Mouse (Mus musculus): ENCODE data around the gene Snap25. TPM values are rescaled to one million over a fixed set of nuclear protein-coding genes. Genes with fewer than 3 reads are reported as not detected.

The Snap25 gene
- total and polyA plus RNA-seq, 3 experiments, result 0.11 TPM; not detected in 2

DNA sequence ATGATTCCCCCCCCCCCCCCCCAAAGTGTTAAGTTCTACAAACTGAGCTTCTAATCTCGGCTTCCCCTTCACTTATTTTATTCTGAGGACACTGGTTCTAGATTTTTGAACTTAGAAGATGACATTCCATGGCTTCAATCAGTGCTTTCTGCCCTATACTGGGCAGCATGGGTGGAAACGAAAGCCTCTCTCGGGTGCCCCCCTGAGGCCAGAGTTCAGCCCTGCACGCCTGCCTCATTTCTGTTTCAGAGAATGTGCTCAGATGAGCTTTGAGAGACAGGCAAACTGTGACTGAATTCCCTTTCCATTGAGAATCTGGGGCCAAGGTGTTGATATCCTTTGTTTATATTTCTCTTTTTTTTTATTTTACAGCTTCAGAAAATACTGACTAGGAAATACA, 7.0 kb downstream of the Snap25 start:
- ATAC-seq (ENCODE audit: extremely low read depth, insufficient number of reproducible peaks, low FRiP score, poor library complexity, severe bottlenecking), result no peak
- TF ChIP-seq POLR2AphosphoS5 (IDR thresholded peaks at IDR 0.05; ENCODE audit: insufficient replicate concordance, low read depth, low read length) (no peak), GATA2 (IDR thresholded peaks at IDR 0.05; ENCODE audit: borderline replicate concordance, low read depth, low read length) (no peak), TAL1 (conservative IDR thresholded peaks at IDR 0.05; ENCODE audit: low read depth, low read length) (no peak), GATA1 (IDR thresholded peaks at IDR 0.05; ENCODE audit: borderline replicate concordance, low read length) (no peak), CTCF (IDR thresholded peaks at IDR 0.05; ENCODE audit: low read depth, low read length) (no peak)
- DNase-seq (ENCODE audit: low spot score), result no peak
- Histone ChIP-seq H3K4me1 (ENCODE audit: insufficient read depth, low read depth, low read length) (no peaks in the 10 kb centered on the region), H3K36me3 (replicated peaks) (no peaks in the 10 kb centered on the region), H3K4me3 (ENCODE audit: low read depth, low read length) (no peak overlapping the region), H3K27me3 (ENCODE audit: insufficient read depth, low read length) (no peaks in the 10 kb centered on the region), H3K9me3 (replicated peaks) (peaks cover 5% of the 10 kb centered on the region)

DNA sequence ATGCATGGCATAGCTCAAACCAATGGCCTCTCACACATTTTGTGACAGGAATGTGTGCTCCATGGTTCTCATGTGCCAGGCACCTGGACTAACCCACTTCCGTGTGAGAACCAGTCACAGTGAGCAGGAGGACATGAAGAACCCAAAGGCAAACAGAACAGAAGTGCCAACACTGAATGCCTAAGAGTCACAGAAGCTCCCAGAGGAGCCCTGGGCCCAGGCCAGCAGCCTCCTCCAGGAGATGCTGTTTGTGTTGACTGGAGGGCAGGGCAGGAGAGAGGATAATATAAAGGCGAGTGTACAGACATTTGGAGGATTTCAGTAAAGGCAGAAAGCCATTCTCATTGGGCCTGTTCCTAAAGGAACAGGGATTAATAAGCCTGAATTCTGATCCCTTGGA, 25.0 kb downstream of the Snap25 start:
- Histone ChIP-seq H3K4me3 (ENCODE audit: low read depth, low read length) (no peak overlapping the region), H3K4me1 (ENCODE audit: insufficient read depth, low read depth, low read length) (no peaks in the 10 kb centered on the region), H3K9me3 (replicated peaks) (peaks cover 9% of the 10 kb centered on the region), H3K27me3 (ENCODE audit: insufficient read depth, low read length) (no peaks in the 10 kb centered on the region), H3K36me3 (replicated peaks) (no peaks in the 10 kb centered on the region)
- DNase-seq (ENCODE audit: low spot score) (no peak), ATAC-seq (ENCODE audit: extremely low read depth, insufficient number of reproducible peaks, low FRiP score, poor library complexity, severe bottlenecking) (no peak)
- no peak for TF ChIP-seq GATA2 (IDR thresholded peaks at IDR 0.05; ENCODE audit: borderline replicate concordance, low read depth, low read length)
- no peak for TF ChIP-seq POLR2AphosphoS5 (IDR thresholded peaks at IDR 0.05; ENCODE audit: insufficient replicate concordance, low read depth, low read length)
- TF ChIP-seq TAL1 (conservative IDR thresholded peaks at IDR 0.05; ENCODE audit: low read depth, low read length), result no peak
- no peak for TF ChIP-seq CTCF (IDR thresholded peaks at IDR 0.05; ENCODE audit: low read depth, low read length)
- TF ChIP-seq GATA1 (IDR thresholded peaks at IDR 0.05; ENCODE audit: borderline replicate concordance, low read length), result no peak

GRCm38 (mm10) chr2:136742230-136742629, 29.0 kb downstream of the Snap25 start:
- H3K4me3 ChIP-seq (ENCODE audit: low read depth, low read length), result no peak overlapping the region
- no peak for ATAC-seq (ENCODE audit: extremely low read depth, insufficient number of reproducible peaks, low FRiP score, poor library complexity, severe bottlenecking)

DNA sequence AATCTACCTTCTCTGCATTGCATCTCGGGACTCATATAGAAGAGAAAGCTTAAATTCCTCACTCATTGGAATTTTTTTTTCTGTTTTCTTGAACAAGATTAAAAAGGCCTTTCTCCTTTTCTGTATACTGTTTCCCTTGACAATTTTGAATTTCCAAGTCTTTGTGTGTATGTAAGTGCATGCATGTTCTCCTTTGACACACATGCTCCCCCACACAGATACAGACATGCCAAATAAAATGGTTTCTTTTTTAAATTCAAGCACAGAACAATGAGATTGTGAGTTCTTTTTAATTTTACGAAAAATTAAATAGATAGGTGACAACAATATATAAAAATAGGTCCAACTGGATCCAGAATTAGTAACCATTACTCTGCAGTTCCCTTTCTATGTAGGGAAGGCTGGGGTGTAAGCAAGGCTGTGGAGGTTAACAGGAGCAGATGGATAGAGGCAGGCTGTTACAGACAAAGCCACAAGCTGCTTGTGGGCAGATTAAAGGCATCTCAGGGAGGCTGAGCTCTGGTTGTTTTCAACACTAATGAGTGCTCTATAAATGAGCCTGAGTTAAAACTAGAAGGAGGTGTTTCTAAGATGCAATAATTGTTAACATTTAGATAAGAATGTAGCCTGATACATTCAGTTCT, 31.6 kb downstream of the Snap25 start:
- no peak overlapping the region for H3K4me3 ChIP-seq (ENCODE audit: low read depth, low read length)
- no peak for DNase-seq (ENCODE audit: low spot score)
- no peaks in the 10 kb centered on the region for H3K36me3 ChIP-seq (replicated peaks)
- TF ChIP-seq TAL1 (conservative IDR thresholded peaks at IDR 0.05; ENCODE audit: low read depth, low read length), result no peak
- TF ChIP-seq POLR2AphosphoS5 (IDR thresholded peaks at IDR 0.05; ENCODE audit: insufficient replicate concordance, low read depth, low read length), result no peak
- TF ChIP-seq CTCF (IDR thresholded peaks at IDR 0.05; ENCODE audit: low read depth, low read length), result no peak
- TF ChIP-seq GATA1 (IDR thresholded peaks at IDR 0.05; ENCODE audit: borderline replicate concordance, low read length), result no peak
- no peak for TF ChIP-seq GATA2 (IDR thresholded peaks at IDR 0.05; ENCODE audit: borderline replicate concordance, low read depth, low read length)
- H3K27me3 ChIP-seq (ENCODE audit: insufficient read depth, low read length), result no peaks in the 10 kb centered on the region
- H3K9me3 ChIP-seq (replicated peaks), result 0 out of 2 replicates have a peak, but pooled peaks cover 5% of the 10 kb centered on the region
- H3K4me1 ChIP-seq (ENCODE audit: insufficient read depth, low read depth, low read length), result no peaks in the 10 kb centered on the region
- no peak for ATAC-seq (ENCODE audit: extremely low read depth, insufficient number of reproducible peaks, low FRiP score, poor library complexity, severe bottlenecking)

More at GRCm38 (mm10) chr2:136742230-136742629, 29.0 kb downstream of the Snap25 start:
- Histone ChIP-seq H3K27me3 (ENCODE audit: insufficient read depth, low read length) (no peaks in the 10 kb centered on the region), H3K36me3 (replicated peaks) (no peaks in the 10 kb centered on the region), H3K9me3 (replicated peaks) (peaks cover 2% of the 10 kb centered on the region; the same call in 1 of the 2 replicates), H3K4me1 (ENCODE audit: insufficient read depth, low read depth, low read length) (no peaks in the 10 kb centered on the region)
- TF ChIP-seq GATA1 (IDR thresholded peaks at IDR 0.05; ENCODE audit: borderline replicate concordance, low read length) (no peak), CTCF (IDR thresholded peaks at IDR 0.05; ENCODE audit: low read depth, low read length) (no peak), GATA2 (IDR thresholded peaks at IDR 0.05; ENCODE audit: borderline replicate concordance, low read depth, low read length) (no peak), TAL1 (conservative IDR thresholded peaks at IDR 0.05; ENCODE audit: low read depth, low read length) (no peak), POLR2AphosphoS5 (IDR thresholded peaks at IDR 0.05; ENCODE audit: insufficient replicate concordance, low read depth, low read length) (no peak)
- no peak for DNase-seq (ENCODE audit: low spot score)

- Histone ChIP-seq H3K4me1 (ENCODE audit: insufficient read depth, low read depth, low read length) (no peaks in the 10 kb centered on the region), H3K27me3 (ENCODE audit: insufficient read depth, low read length) (no peaks in the 10 kb centered on the region), H3K36me3 (replicated peaks) (no peaks in the 10 kb centered on the region), H3K4me3 (ENCODE audit: low read depth, low read length) (no peak overlapping the region), H3K9me3 (replicated peaks) (0 out of 2 replicates have a peak, but pooled peaks cover 5% of the 10 kb centered on the region)
- ATAC-seq (ENCODE audit: extremely low read depth, insufficient number of reproducible peaks, low FRiP score, poor library complexity, severe bottlenecking) (no peak), DNase-seq (ENCODE audit: low spot score) (no peak)
- no peak for TF ChIP-seq TAL1 (conservative IDR thresholded peaks at IDR 0.05; ENCODE audit: low read depth, low read length)
- TF ChIP-seq POLR2AphosphoS5 (IDR thresholded peaks at IDR 0.05; ENCODE audit: insufficient replicate concordance, low read depth, low read length), result no peak
Measured at GRCm38 (mm10) chr2:136745327-136745994, 32.2 kb downstream of the Snap25 start.

GRCm38 (mm10) chr2:136753682-136754081, 40.4 kb downstream of the Snap25 start:
- Histone ChIP-seq H3K9me3 (replicated peaks) (0 out of 2 replicates have a peak, but pooled peaks cover 8% of the 10 kb centered on the region), H3K4me1 (ENCODE audit: insufficient read depth, low read depth, low read length) (no peaks in the 10 kb centered on the region), H3K27me3 (ENCODE audit: insufficient read depth, low read length) (no peaks in the 10 kb centered on the region), H3K36me3 (replicated peaks) (no peaks in the 10 kb centered on the region), H3K4me3 (ENCODE audit: low read depth, low read length) (no peak overlapping the region)
- TF ChIP-seq GATA2 (IDR thresholded peaks at IDR 0.05; ENCODE audit: borderline replicate concordance, low read depth, low read length), result no peak
- TF ChIP-seq TAL1 (conservative IDR thresholded peaks at IDR 0.05; ENCODE audit: low read depth, low read length), result no peak
- no peak for TF ChIP-seq GATA1 (IDR thresholded peaks at IDR 0.05; ENCODE audit: borderline replicate concordance, low read length)
- no peak for TF ChIP-seq CTCF (IDR thresholded peaks at IDR 0.05; ENCODE audit: low read depth, low read length)
- TF ChIP-seq POLR2AphosphoS5 (IDR thresholded peaks at IDR 0.05; ENCODE audit: insufficient replicate concordance, low read depth, low read length), result no peak
- ATAC-seq (ENCODE audit: extremely low read depth, insufficient number of reproducible peaks, low FRiP score, poor library complexity, severe bottlenecking), result no peak
- DNase-seq (ENCODE audit: low spot score), result no peak

Measured in G1E (cell line).